Mouse (Mus musculus) megakaryocyte, embryonic 14.5 days (primary cell): ENCODE measurements around the gene Kif1b.

Experiments used
- FLI1 ChIP-seq: IDR thresholded peaks from 2 replicates; pipeline ENCODE4 v1.6.1; 2012; ENCODE audit warnings: low read length, inconsistent platforms, mixed read lengths
- GATA1 ChIP-seq: IDR thresholded peaks from 3 replicates; pipeline ENCODE4 v1.6.1; 2012; ENCODE audit warnings: mixed read lengths, low read length, inconsistent platforms, borderline replicate concordance

DNA sequence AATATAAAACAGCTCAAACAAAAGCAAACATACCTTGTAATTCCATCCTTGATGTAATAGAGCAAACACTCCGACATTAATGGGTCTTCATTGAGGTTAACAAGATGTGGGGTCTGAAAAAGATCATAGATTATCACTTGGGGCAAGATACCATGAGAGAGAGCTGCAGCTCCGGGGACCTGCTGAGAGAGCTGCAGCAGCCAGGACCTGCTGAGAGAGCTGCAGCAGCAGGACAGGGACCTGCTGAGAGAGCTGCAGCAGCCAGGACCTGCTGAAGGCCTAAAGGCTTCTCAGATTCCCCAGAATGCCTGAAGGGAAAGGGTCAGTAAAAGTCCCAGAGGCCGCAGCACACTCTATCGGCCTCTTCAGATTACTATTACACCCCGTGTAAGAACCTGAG, 59.7 kb downstream of the Kif1b start:
- TF ChIP-seq GATA1 (no peak), FLI1 (no peak)
